Mouse (Mus musculus): ENCODE results near the gene Bcl2. TPM values are rescaled to one million over a fixed set of nuclear protein-coding genes. Genes with fewer than 3 reads are reported as not detected.

Bcl2 gene
- polyA plus RNA-seq, 1 experiment from 2014 or later = 13.4 TPM

DNA sequence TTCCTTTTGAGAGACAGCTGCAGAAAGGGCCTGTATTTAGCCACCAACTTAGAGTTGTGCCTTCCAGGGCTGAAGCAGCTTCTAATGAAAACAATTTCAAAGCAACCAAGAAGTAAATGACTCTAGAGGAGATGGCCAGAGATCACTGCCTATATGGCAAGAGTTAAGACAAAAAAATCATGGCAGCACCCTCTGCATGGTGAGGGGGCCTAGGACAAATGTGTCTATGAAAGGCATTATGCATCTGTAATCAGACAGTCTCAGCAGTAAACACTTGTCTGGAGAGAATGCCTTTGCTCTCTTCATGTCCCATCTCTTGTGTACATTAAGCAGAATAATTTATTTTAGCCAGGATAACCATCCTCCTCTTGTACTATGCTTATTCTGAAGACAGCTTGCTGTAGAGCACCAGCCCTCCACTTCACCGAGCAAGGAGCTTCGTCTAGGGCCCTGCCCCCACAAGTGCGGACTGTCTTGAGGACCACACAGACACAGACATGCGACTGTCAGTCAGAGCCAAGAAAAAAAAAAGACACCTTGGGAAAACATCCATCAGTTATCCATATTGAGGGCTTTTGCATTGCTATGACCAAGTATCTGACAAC, 126.1 kb downstream of the Bcl2 start:
- Histone ChIP-seq H3K4me3 (ENCODE audit: low read depth, low read length) (no peak overlapping the region), H3K27ac (ENCODE audit: low read depth) (peak overlapping the region; percentile 60; the same call in 1 of the 2 replicates)
- no peak for DNase-seq (ENCODE audit: low spot score)

DNA sequence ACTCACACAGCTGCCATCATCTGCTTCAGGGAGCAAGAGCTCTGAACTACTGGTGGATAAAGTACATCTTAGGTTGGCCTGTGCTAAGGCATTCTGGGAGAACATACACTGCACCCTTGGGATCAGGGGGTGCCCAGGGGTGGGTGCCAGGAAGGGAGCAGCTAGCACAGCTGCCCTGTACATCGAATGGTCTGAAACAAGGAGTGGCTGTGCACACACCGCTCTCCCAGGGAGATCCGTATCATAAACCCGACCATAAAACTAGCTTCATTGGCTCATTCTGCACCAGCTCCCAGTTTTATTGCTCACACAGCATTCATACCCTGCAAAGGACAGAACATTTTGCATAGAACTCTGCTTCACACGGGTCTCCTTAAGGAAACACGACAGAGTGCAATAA, 127.3 kb downstream of the Bcl2 start:
- Histone ChIP-seq H3K27me3 (replicated peaks; ENCODE audit: control insufficient read depth, insufficient read depth, low read length) (no peaks in the 10 kb centered on the region), H3K9me3 (ENCODE audit: control insufficient read depth, low read length) (no peaks in the 10 kb centered on the region), H3K27ac (ENCODE audit: low read depth) (peak overlapping the region; percentile 58), H3K36me3 (ENCODE audit: control insufficient read depth, insufficient read depth, low read length) (no peaks in the 10 kb centered on the region), H3K4me2 (ENCODE audit: low read length) (no peak overlapping the region), H3K4me3 (ENCODE audit: low read depth, low read length) (no peak overlapping the region), H3K4me1 (replicated peaks; ENCODE audit: control insufficient read depth, insufficient read depth, low read length) (peaks cover 40% of the 10 kb centered on the region), H3K9ac (ENCODE audit: low read length) (no peak overlapping the region)
- ATAC-seq (replicated peaks; ENCODE audit: low FRiP score, low TSS enrichment, low read depth) (peak; percentile 91), DNase-seq (ENCODE audit: low spot score) (peak; percentile 62)
- 44% methylated on average over 6 of the region's 6 CpGs for WGBS

More for the DNA sequence above, 126.1 kb downstream of the Bcl2 start:
- 62% methylated on average over 4 of the region's 4 CpGs for WGBS
- Histone ChIP-seq H3K9me3 (ENCODE audit: control insufficient read depth, low read length) (no peaks in the 10 kb centered on the region), H3K27me3 (replicated peaks; ENCODE audit: control insufficient read depth, insufficient read depth, low read length) (no peaks in the 10 kb centered on the region), H3K9ac (ENCODE audit: low read length) (no peak overlapping the region), H3K4me2 (ENCODE audit: low read length) (peak overlapping the region; percentile 20; the same call in 1 of the 2 replicates), H3K4me1 (replicated peaks; ENCODE audit: control insufficient read depth, insufficient read depth, low read length) (peaks cover 42% of the 10 kb centered on the region), H3K36me3 (ENCODE audit: control insufficient read depth, insufficient read depth, low read length) (no peaks in the 10 kb centered on the region)
- ATAC-seq (replicated peaks; ENCODE audit: low FRiP score, low TSS enrichment, low read depth) = no peak

DNA sequence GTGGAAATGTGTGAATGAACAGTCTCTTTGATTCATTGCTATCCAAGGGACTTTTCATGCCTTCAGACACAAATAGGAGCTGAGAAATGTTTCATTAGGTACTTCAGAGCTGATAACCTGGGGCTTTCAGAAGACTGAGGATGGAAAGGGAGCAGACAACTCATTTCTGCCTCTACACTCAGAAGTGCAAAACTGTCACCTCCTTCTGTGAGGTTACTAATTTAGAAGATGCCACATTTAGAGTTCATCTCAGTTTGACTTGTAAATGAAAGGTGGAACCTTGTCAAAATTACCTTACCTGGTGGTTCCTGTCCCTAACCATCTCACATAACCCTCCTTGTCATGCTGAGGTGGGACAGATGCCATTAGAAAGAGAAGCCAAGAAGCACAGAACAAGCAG, 128.7 kb downstream of the Bcl2 start:
- no peaks in the 10 kb centered on the region for H3K27me3 ChIP-seq (replicated peaks; ENCODE audit: control insufficient read depth, insufficient read depth, low read length)
- H3K27ac ChIP-seq (ENCODE audit: low read depth) = no peak overlapping the region
- no peaks in the 10 kb centered on the region for H3K36me3 ChIP-seq (ENCODE audit: control insufficient read depth, insufficient read depth, low read length)
- ATAC-seq (replicated peaks; ENCODE audit: low FRiP score, low TSS enrichment, low read depth) (no peak), DNase-seq (ENCODE audit: low spot score) (no peak)
- peaks cover 36% of the 10 kb centered on the region for H3K4me1 ChIP-seq (replicated peaks; ENCODE audit: control insufficient read depth, insufficient read depth, low read length)
- H3K4me3 ChIP-seq (ENCODE audit: low read depth, low read length) = no peak overlapping the region
- no peak overlapping the region for H3K9ac ChIP-seq (ENCODE audit: low read length)
- H3K9me3 ChIP-seq (ENCODE audit: control insufficient read depth, low read length) = no peaks in the 10 kb centered on the region
- H3K4me2 ChIP-seq (ENCODE audit: low read length) = no peak overlapping the region

DNA sequence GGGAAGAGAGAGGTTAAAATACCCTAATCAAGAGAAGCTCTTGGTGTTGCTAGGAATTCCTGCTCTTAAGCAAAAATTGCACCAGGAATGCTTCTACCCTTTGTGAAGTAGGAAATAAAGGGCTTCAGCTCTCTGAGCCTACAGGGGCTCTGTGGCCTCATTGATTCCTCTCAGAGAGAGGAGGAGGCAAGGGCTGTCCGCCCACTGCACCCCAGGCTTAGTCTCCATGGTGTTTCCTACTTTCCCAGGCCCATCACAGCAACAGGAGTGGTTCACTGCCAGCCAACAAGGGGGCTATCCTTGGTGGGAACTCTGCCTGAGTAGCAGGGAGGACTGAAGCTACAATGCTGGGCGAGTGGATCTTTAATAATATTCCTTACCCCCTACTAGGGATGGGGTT, 129.2 kb downstream of the Bcl2 start:
- no peak for ATAC-seq (replicated peaks; ENCODE audit: low FRiP score, low TSS enrichment, low read depth)
- WGBS = 100% methylated on average over 2 of the region's 2 CpGs
- Histone ChIP-seq H3K27ac (ENCODE audit: low read depth) (no peak overlapping the region), H3K9ac (ENCODE audit: low read length) (no peak overlapping the region), H3K9me3 (ENCODE audit: control insufficient read depth, low read length) (no peaks in the 10 kb centered on the region), H3K4me2 (ENCODE audit: low read length) (no peak overlapping the region), H3K36me3 (ENCODE audit: control insufficient read depth, insufficient read depth, low read length) (no peaks in the 10 kb centered on the region), H3K4me3 (ENCODE audit: low read depth, low read length) (no peak overlapping the region), H3K27me3 (replicated peaks; ENCODE audit: control insufficient read depth, insufficient read depth, low read length) (no peaks in the 10 kb centered on the region), H3K4me1 (replicated peaks; ENCODE audit: control insufficient read depth, insufficient read depth, low read length) (peaks cover 35% of the 10 kb centered on the region)
- no peak for DNase-seq (ENCODE audit: low spot score)

DNA sequence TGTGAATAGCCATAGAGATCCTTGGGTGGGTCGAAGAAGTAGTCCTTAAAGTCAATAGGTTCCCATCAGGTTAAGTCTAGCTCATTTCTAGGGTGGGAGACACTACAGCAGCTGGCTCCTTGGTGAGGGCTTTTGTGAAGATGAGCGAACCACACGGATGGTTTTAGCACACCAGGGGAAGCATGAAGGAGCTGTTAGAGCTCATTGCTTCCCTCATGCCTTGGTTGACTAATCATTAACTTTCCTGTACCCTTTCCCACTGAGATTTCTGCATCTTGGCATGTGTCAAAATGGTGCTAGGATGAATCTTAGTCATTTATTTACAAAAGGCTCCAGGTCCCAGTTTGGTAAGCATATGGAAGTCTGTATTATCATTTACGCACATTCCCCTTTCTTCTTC, 129.8 kb downstream of the Bcl2 start:
- no peak overlapping the region for H3K4me3 ChIP-seq (ENCODE audit: low read depth, low read length)
- ATAC-seq (replicated peaks; ENCODE audit: low FRiP score, low TSS enrichment, low read depth) = no peak
- H3K9ac ChIP-seq (ENCODE audit: low read length) = no peak overlapping the region
- no peaks in the 10 kb centered on the region for H3K27me3 ChIP-seq (replicated peaks; ENCODE audit: control insufficient read depth, insufficient read depth, low read length)
- no peaks in the 10 kb centered on the region for H3K36me3 ChIP-seq (ENCODE audit: control insufficient read depth, insufficient read depth, low read length)
- H3K9me3 ChIP-seq (ENCODE audit: control insufficient read depth, low read length) = no peaks in the 10 kb centered on the region
- no peak overlapping the region for H3K4me2 ChIP-seq (ENCODE audit: low read length)
- no peak for DNase-seq (ENCODE audit: low spot score)
- H3K27ac ChIP-seq (ENCODE audit: low read depth) = no peak overlapping the region
- H3K4me1 ChIP-seq (replicated peaks; ENCODE audit: control insufficient read depth, insufficient read depth, low read length) = peaks cover 30% of the 10 kb centered on the region
- 83% methylated on average over 4 of the region's 4 CpGs for WGBS

DNA sequence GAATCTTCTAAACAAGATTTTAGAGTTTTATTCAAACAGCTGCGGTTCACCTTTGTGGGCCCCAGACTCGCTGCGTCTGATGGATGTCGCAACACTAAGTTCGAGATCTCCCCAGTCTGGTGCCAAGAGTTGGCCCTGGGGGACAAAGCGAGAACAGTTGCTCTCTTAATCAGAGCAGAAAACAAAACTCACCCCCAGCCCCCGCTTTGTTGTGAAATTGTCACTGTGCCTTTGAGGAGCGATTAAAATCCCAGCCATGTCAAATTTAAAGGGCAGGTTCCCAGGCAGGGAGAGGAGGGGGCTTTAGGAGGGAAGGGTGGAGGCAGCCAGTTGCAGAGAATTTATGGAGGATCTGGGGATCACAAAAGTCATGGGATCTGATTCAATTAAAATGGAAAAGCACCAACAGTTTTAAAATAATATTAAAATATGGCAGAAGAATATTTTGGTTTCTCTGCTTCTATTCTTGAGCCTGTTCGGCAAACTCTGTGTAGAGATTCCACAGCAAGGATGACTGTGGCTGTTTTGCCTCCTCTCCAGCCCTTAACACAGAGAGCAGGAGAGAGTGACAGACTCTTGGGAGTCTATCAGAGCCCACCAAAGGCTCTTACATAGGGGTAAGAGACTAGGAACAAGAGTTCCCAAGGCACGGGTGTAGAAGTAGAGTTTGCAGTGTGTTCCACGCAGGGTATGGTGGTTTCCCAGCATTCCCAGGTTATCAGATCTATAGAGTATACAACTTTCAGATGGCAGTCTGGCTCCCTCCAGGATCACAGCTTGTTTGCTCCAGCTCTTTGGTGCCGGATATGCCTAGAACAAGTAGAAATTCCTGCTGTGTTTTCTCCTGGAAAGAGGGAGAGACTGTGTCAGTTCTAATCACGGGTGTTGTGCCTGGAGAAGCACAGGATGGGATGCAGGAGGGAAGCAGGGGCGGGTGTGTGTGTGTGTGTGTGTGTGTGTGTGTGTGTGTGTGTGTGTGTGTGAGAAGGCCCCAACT, 130.5 kb downstream of the Bcl2 start:
- H3K4me1 ChIP-seq (replicated peaks; ENCODE audit: control insufficient read depth, insufficient read depth, low read length) = peaks cover 22% of the 10 kb centered on the region
- WGBS = 68% methylated on average over 14 of the region's 14 CpGs

DNA sequence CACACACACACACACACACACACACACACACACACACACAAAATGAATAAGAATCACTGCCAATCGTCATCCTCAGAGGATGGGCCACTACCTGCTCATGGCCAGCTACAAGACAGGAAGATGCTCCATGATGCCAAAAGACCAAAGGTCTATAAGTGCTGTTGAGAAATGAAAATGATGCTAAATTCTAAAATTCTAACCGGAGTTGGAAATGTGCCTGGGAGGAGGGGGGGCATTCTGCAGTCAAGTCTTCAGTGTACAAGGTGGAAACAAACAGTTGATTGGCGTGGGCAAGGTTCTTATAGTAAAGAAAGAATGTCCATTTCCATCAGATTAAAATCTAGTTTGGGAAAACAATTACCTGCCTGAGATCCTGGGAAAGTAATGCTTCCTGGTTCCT, 131.3 kb downstream of the Bcl2 start:
- H3K27ac ChIP-seq (ENCODE audit: low read depth) = no peak overlapping the region
- DNase-seq (ENCODE audit: low spot score) (no peak), ATAC-seq (replicated peaks; ENCODE audit: low FRiP score, low TSS enrichment, low read depth) (no peak)
- H3K4me3 ChIP-seq (ENCODE audit: low read depth, low read length) = no peak overlapping the region
- no peak overlapping the region for H3K4me2 ChIP-seq (ENCODE audit: low read length)
- H3K36me3 ChIP-seq (ENCODE audit: control insufficient read depth, insufficient read depth, low read length) = no peaks in the 10 kb centered on the region
- no peaks in the 10 kb centered on the region for H3K27me3 ChIP-seq (replicated peaks; ENCODE audit: control insufficient read depth, insufficient read depth, low read length)
- no peaks in the 10 kb centered on the region for H3K9me3 ChIP-seq (ENCODE audit: control insufficient read depth, low read length)
- no peak overlapping the region for H3K9ac ChIP-seq (ENCODE audit: low read length)
- H3K4me1 ChIP-seq (replicated peaks; ENCODE audit: control insufficient read depth, insufficient read depth, low read length) = peaks cover 15% of the 10 kb centered on the region; the same call in 1 of the 2 replicates
- WGBS = 93% methylated on average over 3 of the region's 3 CpGs

More for the DNA sequence above, 130.5 kb downstream of the Bcl2 start:
- H3K9me3 ChIP-seq (ENCODE audit: control insufficient read depth, low read length) = no peaks in the 10 kb centered on the region
- H3K9ac ChIP-seq (ENCODE audit: low read length) = no peak overlapping the region
- H3K36me3 ChIP-seq (ENCODE audit: control insufficient read depth, insufficient read depth, low read length) = no peaks in the 10 kb centered on the region
- no peaks in the 10 kb centered on the region for H3K27me3 ChIP-seq (replicated peaks; ENCODE audit: control insufficient read depth, insufficient read depth, low read length)
- ATAC-seq (replicated peaks; ENCODE audit: low FRiP score, low TSS enrichment, low read depth) = no peak
- no peak for DNase-seq (ENCODE audit: low spot score)
- no peak overlapping the region for H3K4me3 ChIP-seq (ENCODE audit: low read depth, low read length)
- H3K27ac ChIP-seq (ENCODE audit: low read depth) = no peak overlapping the region
- H3K4me2 ChIP-seq (ENCODE audit: low read length) = no peak overlapping the region

DNA sequence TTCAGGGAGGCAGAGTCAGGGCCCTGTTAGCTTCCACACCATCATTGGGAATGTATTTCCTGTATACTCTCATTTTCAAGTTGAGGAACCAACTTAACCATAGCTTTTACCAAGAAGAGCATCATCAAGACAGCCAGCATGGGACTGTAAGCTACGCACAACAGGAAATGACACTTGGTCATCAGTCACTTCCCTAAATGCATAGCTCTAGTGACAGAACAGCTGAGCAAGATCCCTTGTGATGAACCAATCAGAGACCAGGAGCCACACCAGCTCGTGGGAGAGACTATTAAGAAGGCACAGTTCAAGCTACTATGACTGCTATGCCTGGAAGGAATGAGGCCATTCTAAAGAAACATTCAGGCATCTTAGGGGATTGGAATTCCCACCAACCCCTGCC, 132.3 kb downstream of the Bcl2 start:
- 58% methylated on average over 2 of the region's 2 CpGs for WGBS
- no peak overlapping the region for H3K27ac ChIP-seq (ENCODE audit: low read depth)
- no peak overlapping the region for H3K9ac ChIP-seq (ENCODE audit: low read length)
- H3K9me3 ChIP-seq (ENCODE audit: control insufficient read depth, low read length) = no peaks in the 10 kb centered on the region
- peaks cover 14% of the 10 kb centered on the region; the same call in 1 of the 2 replicates for H3K4me1 ChIP-seq (replicated peaks; ENCODE audit: control insufficient read depth, insufficient read depth, low read length)
- H3K4me3 ChIP-seq (ENCODE audit: low read depth, low read length) = no peak overlapping the region
- no peak for ATAC-seq (replicated peaks; ENCODE audit: low FRiP score, low TSS enrichment, low read depth)
- DNase-seq (ENCODE audit: low spot score) = no peak
- H3K4me2 ChIP-seq (ENCODE audit: low read length) = no peak overlapping the region
- H3K27me3 ChIP-seq (replicated peaks; ENCODE audit: control insufficient read depth, insufficient read depth, low read length) = no peaks in the 10 kb centered on the region
- no peaks in the 10 kb centered on the region for H3K36me3 ChIP-seq (ENCODE audit: control insufficient read depth, insufficient read depth, low read length)

Measured in intestine, embryonic 14.5 days (tissue).